Mouse (Mus musculus) liver, adult 2 months (tissue): ENCODE data around the gene Pik3r3.

ENCODE experiments used
- CTCF ChIP-seq: fragments of 200-500 bp; IDR thresholded peaks from 2 replicates; pipeline ENCODE4 v1.5.1; 2011; ENCODE audit warnings: low read depth, low read length, control low read depth
- POLR2A ChIP-seq: fragments of 200-500 bp; IDR thresholded peaks from 2 replicates; pipeline ENCODE4 v1.6.1; 2011; ENCODE audit warnings: low read length, control low read depth; ENCODE audit not compliant: insufficient read depth; ENCODE audit errors: extremely low read depth

GRCm38 (mm10) chr4:116204422-116204821 lies 17.0 kb upstream of the Pik3r3 start:
- TF ChIP-seq CTCF, result no peak
- no peak for TF ChIP-seq POLR2A
